Mouse (Mus musculus): ENCODE results near the gene Tnrc18.

GRCm38 (mm10) chr5:142696258-142696657 lies 121.2 kb downstream of the Tnrc18 start:
- TF ChIP-seq MAFK (IDR thresholded peaks at IDR 0.05; ENCODE audit: insufficient replicate concordance, low read length), result no peak
- TF ChIP-seq TBP (conservative IDR thresholded peaks at IDR 0.05; ENCODE audit: low read depth, low read length), result no peak
- TF ChIP-seq SIN3A (IDR thresholded peaks at IDR 0.05; ENCODE audit: low read length), result no peak

Measured in CH12.LX (cell line).